Mouse (Mus musculus) intestine, embryonic 15.5 days (tissue): ENCODE measurements around the gene 4930467E23Rik. TPM values are rescaled to one million over a fixed set of nuclear protein-coding genes. Genes with fewer than 3 reads are reported as not detected.
A peak's percentile ranks its signal among the peaks of the same experiment; 100 is the strongest.
"Not testable (repeated sequence)": the region's sequence is repeated elsewhere in the genome, so short reads cannot be mapped to it uniquely, and the experiment has no call there.

Experiments
- ATAC-seq: fragments of 200-750 bp; cut with Nextera tagmentation; 2 replicates; pipeline ENCODE4 v1.8.0; 2017; ENCODE audit warnings: moderate TSS enrichment, moderate library complexity
- H3K27ac ChIP-seq: fragments of 300-500 bp; sonication (generic); 2 replicates; pipeline ENCODE4 v1.5.1; 2015; ENCODE audit warnings: mild to moderate bottlenecking, inconsistent platforms
- H3K27me3 ChIP-seq: fragments of 300-500 bp; sonication (generic); replicated peaks from 2 replicates; pipeline ENCODE4 v1.6.1; 2015; ENCODE audit warnings: inconsistent platforms
- H3K36me3 ChIP-seq: fragments of 300-500 bp; sonication (generic); 2 replicates; pipeline ENCODE4 v1.6.1; 2015; ENCODE audit warnings: inconsistent platforms
- H3K4me1 ChIP-seq: fragments of 300-500 bp; sonication (generic); replicated peaks from 2 replicates; pipeline ENCODE4 v1.6.1; 2015; ENCODE audit warnings: inconsistent platforms
- H3K4me2 ChIP-seq: fragments of 300-500 bp; sonication (generic); replicated peaks from 2 replicates; pipeline ENCODE4 v1.6.1; 2015; ENCODE audit warnings: mild to moderate bottlenecking, inconsistent platforms
- H3K4me3 ChIP-seq: fragments of 300-500 bp; sonication (generic); replicated peaks from 2 replicates; pipeline ENCODE4 v1.5.1; 2015; ENCODE audit warnings: inconsistent platforms
- H3K9ac ChIP-seq: fragments of 300-500 bp; sonication (generic); 2 replicates; pipeline ENCODE4 v1.6.1; 2015; ENCODE audit warnings: inconsistent platforms
- H3K9me3 ChIP-seq: fragments of 300-500 bp; sonication (generic); 2 replicates; pipeline ENCODE4 v1.6.1; 2016; ENCODE audit warnings: inconsistent platforms
- WGBS: fragments of 180-500 bp; shearing (Covaris S2); methylation state at CpG from one replicate; pipeline ENCODE4 v1.1.7; 2015; 5-methylcytosine and 5-hydroxymethylcytosine counted together
- polyA plus RNA-seq: library from polyadenylated mRNA; unstranded; fragments of >200 nt; fragmentation: Nextera tagmentation; extraction: Ambion mirVana; gene quantifications from 2 replicates; pipeline ENCODE4 v1.2.1, GENCODE M21; 2015

4930467E23Rik gene
- polyA plus RNA-seq, 1 experiment from 2014 or later: 0.21 TPM

DNA sequence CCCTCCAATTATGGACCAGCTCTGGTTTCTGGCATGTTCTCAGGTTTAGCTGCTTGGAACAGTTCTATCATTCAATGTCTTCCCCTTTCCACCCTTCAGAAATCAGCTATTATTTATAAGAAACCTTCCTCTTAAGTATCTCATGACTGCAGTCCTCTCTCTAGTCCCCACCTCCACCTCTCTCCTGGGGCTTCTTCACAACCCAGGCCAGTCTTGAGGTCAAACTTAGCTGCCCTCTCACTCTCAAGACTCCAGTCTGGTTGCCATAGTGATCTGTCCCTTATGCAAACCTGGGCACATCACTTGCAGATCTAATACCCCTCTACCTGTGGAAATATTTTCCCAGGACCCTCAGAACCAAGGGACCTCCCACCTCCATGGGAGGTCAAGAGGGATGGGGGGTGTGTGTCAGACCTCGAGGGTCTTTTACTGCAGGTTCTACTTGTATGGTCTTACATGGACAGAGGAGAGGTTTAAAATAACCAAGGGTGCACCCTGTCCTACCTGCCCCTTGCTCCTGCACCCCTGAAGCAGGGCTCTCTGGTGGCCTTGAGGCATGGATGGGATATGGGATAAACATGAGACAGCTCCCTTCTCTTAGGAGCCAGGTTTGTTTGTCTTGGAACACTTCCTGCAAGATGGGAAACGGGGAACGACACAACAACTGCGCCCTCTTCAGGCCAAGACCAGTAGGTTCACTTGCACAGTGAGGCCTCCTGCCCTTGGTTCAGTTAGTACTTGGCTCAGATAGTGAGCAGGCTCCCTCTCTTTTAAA, 24.7 kb upstream of the 4930467E23Rik start:
- not testable (repeated sequence) for H3K9me3 ChIP-seq, H3K4me3 ChIP-seq, ATAC-seq, H3K27ac ChIP-seq, H3K4me1 ChIP-seq, H3K4me2 ChIP-seq, H3K36me3 ChIP-seq, H3K9ac ChIP-seq, H3K27me3 ChIP-seq
- WGBS: 52% methylated on average over 3 of the region's 4 CpGs

- not testable (repeated sequence) for H3K36me3 ChIP-seq, H3K9me3 ChIP-seq, H3K4me3 ChIP-seq, H3K27me3 ChIP-seq, ATAC-seq, H3K4me2 ChIP-seq, H3K9ac ChIP-seq, H3K4me1 ChIP-seq, H3K27ac ChIP-seq
- WGBS: 78% methylated on average over 9 of the region's 9 CpGs
Observed at GRCm38 (mm10) chr8:19705216-19705600, 24.2 kb upstream of the 4930467E23Rik start.

DNA sequence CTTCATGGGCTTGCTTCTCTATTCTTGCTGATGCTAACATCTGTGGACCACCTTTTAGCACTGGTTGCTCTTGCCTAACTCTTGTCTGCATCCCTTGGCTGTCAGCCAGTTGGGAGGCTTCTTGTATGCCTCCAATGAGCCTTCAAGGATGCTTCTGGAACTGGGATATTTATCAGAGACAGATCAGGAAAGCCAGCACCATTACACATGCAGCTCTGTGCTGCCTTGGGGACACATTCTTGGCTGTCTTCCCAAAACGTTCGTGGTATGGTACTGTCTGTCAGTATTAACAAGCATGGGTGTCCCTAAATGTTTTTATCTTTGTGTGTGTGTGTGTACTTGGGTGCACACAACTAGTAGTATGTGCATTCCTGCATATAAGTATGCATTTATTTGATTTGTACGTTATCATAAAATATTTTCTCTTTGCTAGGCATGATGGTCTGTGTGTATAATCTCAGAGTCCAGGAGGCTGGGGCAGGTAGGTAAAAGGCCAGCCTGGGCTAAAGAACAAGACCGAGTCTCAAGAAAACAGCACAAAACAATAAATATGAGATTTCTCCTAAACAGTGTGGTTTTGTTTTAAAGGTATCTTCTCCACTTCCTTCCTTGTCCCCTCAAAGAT, 23.2 kb upstream of the 4930467E23Rik start:
- not testable (repeated sequence) for H3K4me3 ChIP-seq, H3K27ac ChIP-seq, ATAC-seq, H3K9ac ChIP-seq, H3K36me3 ChIP-seq, H3K27me3 ChIP-seq, H3K9me3 ChIP-seq, H3K4me1 ChIP-seq, H3K4me2 ChIP-seq
- 69% methylated on average over 4 of the region's 4 CpGs for whole genome bisulfite sequencing

DNA sequence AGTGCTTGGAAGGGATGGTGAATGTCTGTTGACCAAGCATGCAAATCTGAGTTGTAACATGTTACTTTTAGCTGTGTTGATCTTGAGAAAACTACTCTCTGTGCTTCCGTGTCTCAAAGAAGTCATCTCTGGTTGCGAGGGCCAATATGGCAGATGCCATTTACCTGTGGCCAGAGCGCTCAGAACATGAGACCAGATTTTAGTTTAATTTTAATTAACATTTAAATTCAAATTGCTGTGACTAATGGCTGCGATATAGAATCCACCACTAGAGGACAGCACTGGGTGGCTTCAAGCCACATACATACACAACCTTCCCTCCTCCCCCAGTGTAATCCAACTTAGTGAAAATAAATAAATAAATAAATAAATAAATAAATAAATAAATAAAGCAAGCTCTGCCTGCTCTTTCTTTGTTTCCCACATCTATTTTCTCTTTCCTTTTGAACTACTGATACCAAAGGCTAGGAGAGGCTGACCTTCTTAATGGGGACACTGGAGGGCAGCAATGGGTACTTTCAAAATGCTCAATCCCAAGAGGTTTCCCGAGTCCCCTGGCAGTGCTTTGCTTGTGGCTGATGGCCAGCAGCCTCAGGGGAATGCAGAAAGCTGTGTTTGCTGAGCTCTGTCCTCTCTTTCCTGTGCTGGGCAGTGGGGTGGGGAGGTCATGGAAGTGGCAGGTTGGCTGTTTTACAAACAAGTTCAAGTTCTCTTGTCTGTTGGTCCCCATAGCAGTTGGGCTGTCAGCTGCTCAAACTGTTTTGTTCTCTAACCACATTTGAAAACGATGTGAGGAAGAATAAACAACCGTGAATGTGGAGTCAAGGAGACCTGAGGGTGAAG, 22.2 kb upstream of the 4930467E23Rik start:
- H3K27ac ChIP-seq, H3K27me3 ChIP-seq, H3K4me1 ChIP-seq, H3K9me3 ChIP-seq, ATAC-seq, H3K9ac ChIP-seq, H3K4me3 ChIP-seq, H3K4me2 ChIP-seq, H3K36me3 ChIP-seq: not testable (repeated sequence)
- 66% methylated on average over 7 of the region's 7 CpGs for WGBS

DNA sequence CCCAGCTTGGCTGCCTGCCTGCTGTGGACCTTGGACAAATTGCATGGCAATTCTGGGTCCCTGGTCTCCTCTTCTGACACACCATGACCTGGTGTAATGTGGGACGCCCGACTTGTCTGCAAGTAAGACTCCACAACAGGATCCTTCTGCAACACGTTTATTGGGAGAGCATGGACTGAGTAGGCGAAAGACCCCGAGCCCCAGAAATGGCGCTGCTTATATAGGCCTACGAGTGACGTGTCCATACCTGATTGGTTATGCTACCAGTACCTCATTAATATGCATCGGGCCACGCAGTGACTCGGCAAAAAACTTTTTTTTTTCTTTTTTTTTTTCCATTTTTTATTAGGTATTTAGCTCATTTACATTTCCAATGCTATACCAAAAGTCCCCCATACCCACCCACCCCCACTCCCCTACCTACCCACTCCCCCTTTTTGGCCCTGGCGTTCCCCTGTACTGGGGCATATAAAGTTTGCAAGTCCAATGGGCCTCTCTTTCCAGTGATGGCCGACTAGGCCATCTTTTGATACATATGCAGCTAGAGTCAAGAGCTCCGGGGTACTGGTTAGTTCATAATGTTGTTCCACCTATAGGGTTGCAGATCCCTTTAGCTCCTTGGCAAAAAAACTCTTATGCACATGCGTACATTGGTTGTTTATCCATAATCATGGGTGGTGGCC, 21.5 kb upstream of the 4930467E23Rik start:
- H3K4me1 ChIP-seq, H3K4me2 ChIP-seq, H3K9me3 ChIP-seq, H3K36me3 ChIP-seq, H3K4me3 ChIP-seq, H3K9ac ChIP-seq, H3K27me3 ChIP-seq, H3K27ac ChIP-seq: not testable (repeated sequence)
- WGBS: 85% methylated on average over 13 of the region's 15 CpGs
- peak; percentile 32; the same call in 1 of the 2 replicates for ATAC-seq

- H3K27ac ChIP-seq, H3K9ac ChIP-seq, H3K27me3 ChIP-seq, H3K4me1 ChIP-seq, ATAC-seq, H3K9me3 ChIP-seq, H3K4me3 ChIP-seq, H3K4me2 ChIP-seq, H3K36me3 ChIP-seq: not testable (repeated sequence)
Observed at GRCm38 (mm10) chr8:19708976-19709375, 20.4 kb upstream of the 4930467E23Rik start.

- H3K27ac ChIP-seq, H3K36me3 ChIP-seq, ATAC-seq, H3K9me3 ChIP-seq, H3K4me3 ChIP-seq, H3K9ac ChIP-seq, H3K27me3 ChIP-seq, H3K4me1 ChIP-seq, H3K4me2 ChIP-seq: not testable (repeated sequence)
- WGBS: 89% methylated on average over 4 of the region's 4 CpGs
Observed at GRCm38 (mm10) chr8:19709488-19709887, 19.9 kb upstream of the 4930467E23Rik start.

DNA sequence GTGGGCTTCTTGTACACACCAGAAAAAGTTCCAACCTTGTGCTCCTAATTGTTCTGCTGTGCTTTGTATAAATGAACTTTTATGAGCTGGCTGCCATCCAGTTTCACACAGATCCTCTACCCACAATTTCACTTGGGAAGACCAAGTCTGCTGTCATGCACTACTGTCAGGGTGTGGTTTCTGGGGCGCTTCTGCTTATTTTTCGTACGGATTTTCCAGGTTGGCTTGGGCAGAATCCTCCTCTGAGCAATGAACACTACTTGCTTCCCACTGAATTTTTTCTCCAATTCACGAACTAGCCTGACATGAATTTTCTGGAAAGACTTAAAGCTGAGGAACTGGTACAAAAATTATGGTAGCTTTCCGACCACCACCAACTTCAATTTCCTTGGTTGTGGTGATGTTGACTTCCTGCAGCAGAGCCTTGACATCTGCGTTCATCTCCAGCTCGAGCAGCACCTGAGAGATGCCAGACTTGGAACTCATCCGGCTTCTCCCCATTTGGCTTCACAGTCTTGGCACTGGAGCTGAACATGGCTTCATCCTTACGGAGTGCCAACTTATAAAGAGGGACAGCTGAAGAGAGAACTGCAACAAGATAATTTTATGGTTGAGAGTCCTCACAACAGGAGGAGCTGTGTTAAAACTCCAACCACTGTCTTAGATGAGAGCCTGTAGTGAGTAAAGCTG, 18.1 kb upstream of the 4930467E23Rik start:
- 79% methylated on average over 9 of the region's 9 CpGs for WGBS
- not testable (repeated sequence) for H3K36me3 ChIP-seq, H3K4me1 ChIP-seq, H3K4me2 ChIP-seq, H3K9me3 ChIP-seq, H3K27ac ChIP-seq, H3K27me3 ChIP-seq, ATAC-seq, H3K4me3 ChIP-seq, H3K9ac ChIP-seq

GRCm38 (mm10) chr8:19712227-19712750, 17.1 kb upstream of the 4930467E23Rik start:
- H3K27ac ChIP-seq, H3K36me3 ChIP-seq, H3K9me3 ChIP-seq, H3K4me2 ChIP-seq, H3K27me3 ChIP-seq, ATAC-seq, H3K4me1 ChIP-seq, H3K4me3 ChIP-seq, H3K9ac ChIP-seq: not testable (repeated sequence)
- WGBS: 60% methylated on average over 2 of the region's 2 CpGs

DNA sequence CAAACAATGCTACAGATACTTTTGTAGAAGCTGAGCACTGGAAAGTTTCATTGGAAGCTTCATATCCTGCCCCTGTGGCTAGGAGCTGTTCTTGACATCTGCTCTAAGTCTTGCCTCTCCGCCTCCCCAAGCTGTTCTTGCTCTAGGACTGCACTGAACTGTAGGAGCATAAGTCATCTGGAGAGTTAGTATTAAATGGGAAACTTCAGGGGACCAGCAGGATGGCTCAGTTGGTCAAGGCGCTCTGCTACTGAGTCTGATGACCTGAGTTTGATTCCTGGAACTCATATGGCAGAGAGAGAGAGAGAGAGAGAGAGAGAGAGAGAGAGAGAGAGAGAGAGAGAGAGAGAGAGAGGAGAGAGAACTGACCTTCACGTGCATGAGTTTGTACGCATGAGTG, 16.6 kb upstream of the 4930467E23Rik start:
- H3K9me3 ChIP-seq, H3K4me1 ChIP-seq, H3K4me2 ChIP-seq, H3K36me3 ChIP-seq, H3K4me3 ChIP-seq, H3K27ac ChIP-seq, H3K9ac ChIP-seq, H3K27me3 ChIP-seq, ATAC-seq: not testable (repeated sequence)
- 81% methylated on average over 4 of the region's 4 CpGs for WGBS

DNA sequence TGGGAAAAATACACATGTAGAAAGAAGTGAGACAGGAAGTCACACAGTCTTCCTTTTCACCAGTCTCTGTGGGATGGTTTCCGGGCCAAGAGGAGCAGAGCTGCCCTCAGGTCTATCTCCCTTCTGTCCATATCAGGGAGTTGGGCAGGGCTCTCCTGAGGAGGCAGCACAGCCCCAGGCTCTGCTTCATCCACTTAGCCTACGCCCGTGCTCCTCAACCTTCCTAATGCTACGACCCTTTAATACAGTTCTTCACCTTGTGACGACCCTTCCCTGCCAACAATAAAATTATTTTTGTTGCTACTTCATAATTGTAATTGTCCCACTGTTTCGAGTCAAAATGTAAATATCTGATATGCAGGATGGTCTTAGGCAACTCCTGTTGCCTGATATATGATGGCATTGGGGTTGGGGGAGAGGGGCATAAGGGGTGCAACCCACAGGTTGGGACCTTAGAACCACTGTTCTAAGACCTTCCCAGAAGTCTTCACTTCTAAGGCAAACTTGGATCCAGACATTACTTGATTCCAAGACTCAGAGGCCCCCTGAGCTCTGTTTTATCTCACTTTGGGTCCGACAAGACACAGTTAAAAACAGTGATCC, 16.0 kb upstream of the 4930467E23Rik start:
- H3K36me3 ChIP-seq, H3K9ac ChIP-seq, H3K27ac ChIP-seq, H3K9me3 ChIP-seq, H3K4me2 ChIP-seq, H3K4me1 ChIP-seq, H3K4me3 ChIP-seq, H3K27me3 ChIP-seq: not testable (repeated sequence)
- 0 out of 2 replicates have a peak, but pooled peaks have one; percentile 49 for ATAC-seq
- WGBS: 78% methylated on average over 7 of the region's 7 CpGs
